Mouse (Mus musculus) liver, postnatal 0 days (tissue): ENCODE measurements around the gene Cdc6. TPM values are rescaled to one million over a fixed set of nuclear protein-coding genes. Genes with fewer than 3 reads are reported as not detected.

Source experiments
- ATAC-seq: fragments of 200-750 bp; cut with Nextera tagmentation; 2 replicates; pipeline ENCODE4 v1.8.0; 2017; ENCODE audit warnings: mild to moderate bottlenecking, moderate library complexity
- DNase-seq: peaks from one replicate; pipeline ENCODE4 v3.0.0-alpha.2; 2016
- H3K27ac ChIP-seq: fragments of 300-500 bp; sonication (generic); 2 replicates; pipeline ENCODE4 v1.5.1; 2014; ENCODE audit warnings: antibody characterized with exemption, moderate library complexity, mild to moderate bottlenecking, low read depth
- H3K27me3 ChIP-seq: fragments of 300-500 bp; sonication (generic); 2 replicates; pipeline ENCODE4 v1.6.1; 2014; ENCODE audit warnings: low read length, control low read depth, mixed read lengths; ENCODE audit not compliant: insufficient read depth
- H3K36me3 ChIP-seq: fragments of 300-500 bp; sonication (generic); replicated peaks from 2 replicates; pipeline ENCODE4 v1.6.1; 2014; ENCODE audit warnings: mild to moderate bottlenecking, control low read depth, low read length, moderate library complexity, mixed read lengths; ENCODE audit not compliant: insufficient read depth
- H3K4me1 ChIP-seq: fragments of 300-500 bp; sonication (generic); 2 replicates; pipeline ENCODE4 v1.6.1; 2014; ENCODE audit warnings: antibody characterized with exemption, mild to moderate bottlenecking, control low read depth; ENCODE audit not compliant: insufficient read depth
- H3K4me2 ChIP-seq: fragments of 300-500 bp; sonication (generic); 2 replicates; pipeline ENCODE4 v1.6.1; 2014; ENCODE audit warnings: low read depth, mild to moderate bottlenecking, low read length, moderate library complexity, mixed read lengths
- H3K4me3 ChIP-seq: fragments of 300-500 bp; sonication (generic); 2 replicates; pipeline ENCODE4 v1.5.1; 2014; ENCODE audit warnings: low read depth, low read length
- H3K9ac ChIP-seq: fragments of 300-500 bp; sonication (generic); replicated peaks from 2 replicates; pipeline ENCODE4 v1.6.1; 2014; ENCODE audit warnings: mild to moderate bottlenecking, moderate library complexity
- H3K9me3 ChIP-seq: fragments of 300-500 bp; sonication (generic); 2 replicates; pipeline ENCODE4 v1.6.1; 2016; ENCODE audit warnings: mild to moderate bottlenecking, control low read depth, low read length, mixed read lengths
- CTCF ChIP-seq: sonication (generic); IDR thresholded peaks from 2 replicates; pipeline ENCODE4 v1.5.1; 2016; ENCODE audit warnings: antibody characterized with exemption, low read depth
- EP300 ChIP-seq: IDR thresholded peaks from 2 replicates; pipeline ENCODE4 v1.6.1; 2016; ENCODE audit warnings: antibody characterized with exemption, low read depth, mild to moderate bottlenecking
- WGBS: fragments of 180-500 bp; shearing (Covaris S2); extraction: QIAGEN DNeasy Blood & Tissue Kit; methylation state at CpG from one replicate; pipeline ENCODE4 v1.1.7; 2014; ENCODE audit not compliant: insufficient replicate concordance; 5-methylcytosine and 5-hydroxymethylcytosine counted together
- polyA plus RNA-seq: library from polyadenylated mRNA; unstranded; fragments of >200 nt; fragmentation: Nextera tagmentation; extraction: Ambion mirVana; gene quantifications from 2 replicates; pipeline ENCODE4 v1.2.1, GENCODE M21; 2015

The Cdc6 gene
- polyA plus RNA-seq, 1 experiment from 2014 or later = 22.3 TPM

- H3K27me3 ChIP-seq = peaks cover 34% of the 10 kb centered on the region
- peak overlapping the region; percentile 64 for H3K4me3 ChIP-seq
- peak overlapping the region; percentile 74 for H3K27ac ChIP-seq
- H3K9ac ChIP-seq = peak overlapping the region; percentile 50
- H3K9me3 ChIP-seq = no peaks in the 10 kb centered on the region
- peaks cover 10% of the 10 kb centered on the region for H3K36me3 ChIP-seq
- peaks cover 58% of the 10 kb centered on the region for H3K4me1 ChIP-seq
- TF ChIP-seq EP300 = 0 out of 2 replicates have a peak, but pooled peaks have one; percentile 35
- no peak for TF ChIP-seq CTCF
- peak; percentile 73 for DNase-seq
- H3K4me2 ChIP-seq = peak overlapping the region; percentile 99
- WGBS = under 1% methylated on average over 30 of the region's 32 CpGs
- ATAC-seq = peak; percentile 43
These were observed 55.8 kb downstream of the Cdc6 start for GRCm38 (mm10) chr11:98963191-98964021.

- Histone ChIP-seq H3K9me3 (no peaks in the 10 kb centered on the region), H3K4me2 (peak overlapping the region; percentile 99), H3K9ac (peak overlapping the region; percentile 50), H3K4me1 (peaks cover 56% of the 10 kb centered on the region), H3K36me3 (peaks cover 11% of the 10 kb centered on the region), H3K4me3 (peak overlapping the region; percentile 64), H3K27ac (peak overlapping the region; percentile 74), H3K27me3 (peaks cover 34% of the 10 kb centered on the region)
- TF ChIP-seq EP300 = no peak
- no peak for TF ChIP-seq CTCF
- ATAC-seq (no peak), DNase-seq (no peak)
- WGBS = 19% methylated on average over 6 of the region's 6 CpGs
These were observed 56.6 kb downstream of the Cdc6 start for GRCm38 (mm10) chr11:98964201-98964615.

- no peak for DNase-seq
- Histone ChIP-seq H3K36me3 (peaks cover 15% of the 10 kb centered on the region), H3K27ac (peak overlapping the region; percentile 74)
These were observed 57.2 kb downstream of the Cdc6 start for GRCm38 (mm10) chr11:98964616-98965415.

GRCm38 (mm10) chr11:98965416-98966077 lies 57.9 kb downstream of the Cdc6 start:
- Histone ChIP-seq H3K27ac (no peak overlapping the region), H3K27me3 (peaks cover 29% of the 10 kb centered on the region), H3K4me2 (peak overlapping the region; percentile 29; the same call in 1 of the 2 replicates), H3K4me1 (peaks cover 49% of the 10 kb centered on the region), H3K36me3 (peaks cover 21% of the 10 kb centered on the region), H3K9me3 (no peaks in the 10 kb centered on the region), H3K9ac (0 out of 2 replicates have a peak overlapping the region, but pooled peaks have one; percentile 16), H3K4me3 (no peak overlapping the region)
- ATAC-seq (no peak), DNase-seq (no peak)
- TF ChIP-seq CTCF (no peak), EP300 (no peak)
- 44% methylated on average over 10 of the region's 11 CpGs for WGBS

More at GRCm38 (mm10) chr11:98964616-98965415, 57.2 kb downstream of the Cdc6 start:
- peaks cover 34% of the 10 kb centered on the region for H3K27me3 ChIP-seq
- H3K9ac ChIP-seq = peak overlapping the region; percentile 50; the same call in 1 of the 2 replicates
- no peaks in the 10 kb centered on the region for H3K9me3 ChIP-seq
- WGBS = 44% methylated on average over 15 of the region's 15 CpGs
- H3K4me3 ChIP-seq = no peak overlapping the region
- H3K4me1 ChIP-seq = peaks cover 52% of the 10 kb centered on the region
- ATAC-seq = no peak
- TF ChIP-seq EP300 (no peak), CTCF (no peak)
- peak overlapping the region; percentile 99 for H3K4me2 ChIP-seq

GRCm38 (mm10) chr11:98966499-98967141 lies 59.0 kb downstream of the Cdc6 start:
- H3K36me3 ChIP-seq = peaks cover 24% of the 10 kb centered on the region
- no peak overlapping the region for H3K27ac ChIP-seq
- no peak overlapping the region for H3K4me3 ChIP-seq
- H3K27me3 ChIP-seq = peaks cover 18% of the 10 kb centered on the region
- peaks cover 45% of the 10 kb centered on the region for H3K4me1 ChIP-seq
- H3K4me2 ChIP-seq = no peak overlapping the region
- no peaks in the 10 kb centered on the region for H3K9me3 ChIP-seq
- DNase-seq (no peak), ATAC-seq (no peak)
- 53% methylated on average over 9 of the region's 9 CpGs for WGBS
- no peak overlapping the region for H3K9ac ChIP-seq
- TF ChIP-seq CTCF (peak; percentile 22), EP300 (no peak)
